Mouse (Mus musculus) embryonic facial prominence, embryonic 11.5 days (tissue): ENCODE results near the gene Chl1. TPM values are rescaled to one million over a fixed set of nuclear protein-coding genes. Genes with fewer than 3 reads are reported as not detected.

Experiments
- ATAC-seq: fragments of 200-750 bp; cut with Nextera tagmentation; replicated peaks from 2 replicates; pipeline ENCODE4 v1.8.0; 2017; ENCODE audit warnings: low read depth; ENCODE audit not compliant: insufficient number of reproducible peaks, low FRiP score, low TSS enrichment
- DNase-seq: peaks from one replicate; pipeline ENCODE4 v3.0.0-alpha.2; 2015; ENCODE audit warnings: low spot score
- H3K27ac ChIP-seq: fragments of 300-500 bp; sonication (generic); replicated peaks from 2 replicates; pipeline ENCODE4 v1.5.1; 2014; ENCODE audit warnings: mild to moderate bottlenecking, low read depth, low read length, control low read depth
- H3K27me3 ChIP-seq: fragments of 300-500 bp; sonication (generic); 2 replicates; pipeline ENCODE4 v1.6.1; 2014; ENCODE audit warnings: mild to moderate bottlenecking, low read length, moderate library complexity, mixed read lengths; ENCODE audit not compliant: control insufficient read depth, insufficient read depth
- H3K36me3 ChIP-seq: fragments of 300-500 bp; sonication (generic); replicated peaks from 2 replicates; pipeline ENCODE4 v1.6.1; 2014; ENCODE audit warnings: low read depth, mild to moderate bottlenecking, low read length, moderate library complexity, mixed read lengths; ENCODE audit not compliant: control insufficient read depth, insufficient read depth
- H3K4me1 ChIP-seq: fragments of 300-500 bp; sonication (generic); 2 replicates; pipeline ENCODE4 v1.6.1; 2014; ENCODE audit warnings: low read length, mixed read lengths; ENCODE audit not compliant: control insufficient read depth, insufficient read depth
- H3K4me2 ChIP-seq: fragments of 300-500 bp; sonication (generic); 2 replicates; pipeline ENCODE4 v1.6.1; 2014; ENCODE audit warnings: low read depth, mild to moderate bottlenecking, control low read depth, low read length, moderate library complexity
- H3K4me3 ChIP-seq: fragments of 300-500 bp; sonication (generic); 2 replicates; pipeline ENCODE4 v1.5.1; 2014; ENCODE audit warnings: low read depth, low read length, control low read depth
- H3K9ac ChIP-seq: fragments of 300-500 bp; sonication (generic); replicated peaks from 2 replicates; pipeline ENCODE4 v1.6.1; 2014; ENCODE audit warnings: mild to moderate bottlenecking, control low read depth, low read length
- H3K9me3 ChIP-seq: fragments of 300-500 bp; sonication (generic); replicated peaks from 2 replicates; pipeline ENCODE4 v1.6.1; 2016; ENCODE audit warnings: mild to moderate bottlenecking, low read length, inconsistent platforms, mixed read lengths; ENCODE audit not compliant: control insufficient read depth
- WGBS: fragments of 180-500 bp; shearing (Covaris S2); extraction: QIAGEN DNeasy Blood & Tissue Kit; methylation state at CpG from one replicate; pipeline ENCODE4 v1.1.7; 2014; 5-methylcytosine and 5-hydroxymethylcytosine counted together
- polyA plus RNA-seq: library from polyadenylated mRNA; unstranded; fragments of >200 nt; fragmentation: Nextera tagmentation; extraction: Ambion mirVana; gene quantifications from 2 replicates; pipeline ENCODE4 v1.2.1, GENCODE M21; 2014

The Chl1 gene
- polyA plus RNA-seq, 1 experiment from 2014 or later, result 2.5 TPM

DNA sequence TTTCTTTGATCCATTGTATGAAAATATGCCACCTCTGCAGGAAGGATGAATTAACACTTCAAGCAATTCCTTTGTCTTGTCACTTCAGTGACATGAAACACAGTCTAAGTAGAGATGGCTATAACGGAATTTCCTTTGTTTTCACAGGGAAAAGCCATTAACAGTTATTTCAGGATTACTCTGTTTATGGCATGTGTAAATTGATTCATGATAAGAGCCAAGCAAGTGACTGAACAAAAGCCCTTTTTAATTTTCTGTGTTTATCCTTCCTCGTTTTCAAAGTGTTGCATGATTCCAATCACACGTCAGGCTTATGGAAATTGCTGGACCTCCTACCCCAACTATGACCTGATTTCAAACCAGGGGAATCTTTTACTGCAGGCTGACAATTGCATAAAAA, 122.5 kb downstream of the Chl1 start:
- no peak overlapping the region for H3K9ac ChIP-seq
- no peaks in the 10 kb centered on the region for H3K27me3 ChIP-seq
- DNase-seq (no peak), ATAC-seq (no peak)
- H3K9me3 ChIP-seq, result no peaks in the 10 kb centered on the region
- H3K4me1 ChIP-seq, result no peaks in the 10 kb centered on the region
- no peaks in the 10 kb centered on the region for H3K36me3 ChIP-seq
- no peak overlapping the region for H3K4me2 ChIP-seq
- no peak overlapping the region for H3K4me3 ChIP-seq
- no peak overlapping the region for H3K27ac ChIP-seq
- WGBS, result 39% methylated on average over 3 of the region's 3 CpGs

DNA sequence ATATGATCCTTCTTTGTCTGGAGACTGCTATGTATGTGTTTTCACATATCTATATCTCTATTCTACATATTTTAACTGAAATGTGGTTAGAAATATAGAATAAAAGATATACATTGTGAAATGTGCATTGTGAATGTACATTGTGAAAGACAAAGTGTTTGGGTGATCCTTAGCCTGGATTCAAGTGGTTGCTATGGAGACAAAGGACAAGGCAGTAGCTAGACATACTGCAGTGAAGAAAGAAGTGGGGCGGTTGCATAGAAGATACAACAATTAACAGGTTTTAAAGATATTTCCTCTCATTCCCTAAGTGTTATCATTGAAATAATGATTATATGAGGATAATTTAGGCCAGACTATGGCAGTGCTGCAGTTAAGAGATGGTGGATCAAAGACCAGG, 146.4 kb downstream of the Chl1 start:
- Histone ChIP-seq H3K9me3 (no peaks in the 10 kb centered on the region), H3K4me2 (no peak overlapping the region), H3K36me3 (no peaks in the 10 kb centered on the region), H3K4me1 (no peaks in the 10 kb centered on the region), H3K4me3 (no peak overlapping the region), H3K9ac (no peak overlapping the region), H3K27me3 (no peaks in the 10 kb centered on the region), H3K27ac (no peak overlapping the region)
- 77% methylated on average over 1 of the region's 1 CpGs for WGBS
- no peak for ATAC-seq
- DNase-seq, result no peak

DNA sequence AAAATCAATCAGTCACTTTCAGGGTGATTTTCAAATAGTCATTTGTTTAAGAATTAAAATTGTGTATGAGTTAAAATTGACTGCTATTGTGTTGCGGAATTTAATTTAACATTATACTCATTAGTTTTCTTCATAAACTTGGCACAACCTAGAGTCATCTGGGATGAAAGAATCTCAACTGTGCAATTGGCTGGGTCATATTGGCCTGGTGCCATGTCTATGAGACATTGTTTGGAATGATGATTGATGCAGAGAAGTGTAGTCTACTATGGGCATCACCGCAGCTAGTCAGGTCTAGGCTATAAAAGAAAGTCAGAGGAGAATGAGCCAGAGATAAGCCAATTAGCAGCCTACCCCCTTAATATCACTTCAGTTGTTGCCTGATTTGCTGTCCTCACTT, 148.8 kb downstream of the Chl1 start:
- Histone ChIP-seq H3K4me2 (no peak overlapping the region), H3K36me3 (no peaks in the 10 kb centered on the region), H3K9me3 (no peaks in the 10 kb centered on the region), H3K4me1 (no peaks in the 10 kb centered on the region), H3K27me3 (no peaks in the 10 kb centered on the region), H3K4me3 (no peak overlapping the region), H3K9ac (no peak overlapping the region), H3K27ac (no peak overlapping the region)
- DNase-seq, result no peak
- no peak for ATAC-seq
- 96% methylated on average over 2 of the region's 2 CpGs for WGBS

DNA sequence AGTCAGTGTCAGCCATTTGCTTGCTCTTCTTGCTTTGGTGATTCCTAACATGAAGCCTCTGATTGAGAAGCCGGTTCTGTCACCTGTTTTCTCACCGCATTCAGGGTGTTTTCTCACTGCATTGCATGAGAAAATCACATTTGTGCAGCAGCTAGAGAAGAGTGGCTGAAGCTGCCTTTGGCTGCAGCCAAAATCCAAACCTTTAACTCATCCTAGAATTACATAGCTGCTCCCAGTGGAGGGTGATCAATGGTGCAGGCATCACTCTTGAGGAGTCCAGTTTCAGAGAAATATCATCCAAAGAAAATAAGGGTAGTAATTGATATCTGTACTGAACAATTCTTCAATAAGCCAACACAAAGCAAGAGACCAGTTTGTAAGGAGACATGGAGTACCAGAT, 154.8 kb downstream of the Chl1 start:
- DNase-seq (no peak), ATAC-seq (no peak)
- Histone ChIP-seq H3K9ac (no peak overlapping the region), H3K27me3 (no peaks in the 10 kb centered on the region), H3K9me3 (no peaks in the 10 kb centered on the region), H3K4me1 (no peaks in the 10 kb centered on the region), H3K27ac (no peak overlapping the region), H3K4me3 (no peak overlapping the region), H3K4me2 (no peak overlapping the region), H3K36me3 (no peaks in the 10 kb centered on the region)
- 87% methylated on average over 2 of the region's 2 CpGs for WGBS

DNA sequence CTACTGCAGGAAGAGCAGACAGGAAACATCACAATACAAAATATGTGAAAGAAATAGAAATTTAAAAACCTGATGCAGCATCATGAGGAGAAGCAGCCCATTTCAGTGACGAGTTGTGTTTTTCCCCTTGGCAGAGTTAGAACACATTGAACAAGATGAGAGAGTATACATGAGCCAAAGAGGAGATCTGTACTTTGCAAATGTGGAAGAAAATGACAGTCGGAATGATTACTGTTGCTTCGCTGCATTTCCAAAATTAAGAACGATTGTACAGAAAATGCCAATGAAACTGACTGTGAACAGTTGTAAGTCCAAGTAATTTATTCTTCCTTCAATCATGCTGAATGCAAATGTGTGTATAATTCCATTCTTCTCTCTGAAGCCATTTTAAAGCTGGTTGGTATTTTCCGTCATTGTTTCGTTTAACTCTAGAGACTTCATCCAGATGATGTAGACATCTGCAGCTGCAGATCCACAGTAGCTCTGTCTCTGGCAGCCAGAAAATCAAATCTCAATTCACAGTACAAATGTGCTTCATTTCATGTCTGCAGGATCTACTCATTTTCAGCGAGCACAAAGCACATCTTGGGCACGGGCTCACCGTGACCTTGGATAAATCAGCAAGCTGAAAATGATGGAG, 155.4 kb downstream of the Chl1 start:
- ATAC-seq (no peak), DNase-seq (no peak)
- Histone ChIP-seq H3K27ac (no peak overlapping the region), H3K27me3 (no peaks in the 10 kb centered on the region), H3K4me3 (no peak overlapping the region), H3K36me3 (no peaks in the 10 kb centered on the region), H3K4me1 (no peaks in the 10 kb centered on the region), H3K9ac (no peak overlapping the region), H3K4me2 (no peak overlapping the region), H3K9me3 (no peaks in the 10 kb centered on the region)
- WGBS, result 86% methylated on average over 9 of the region's 9 CpGs

DNA sequence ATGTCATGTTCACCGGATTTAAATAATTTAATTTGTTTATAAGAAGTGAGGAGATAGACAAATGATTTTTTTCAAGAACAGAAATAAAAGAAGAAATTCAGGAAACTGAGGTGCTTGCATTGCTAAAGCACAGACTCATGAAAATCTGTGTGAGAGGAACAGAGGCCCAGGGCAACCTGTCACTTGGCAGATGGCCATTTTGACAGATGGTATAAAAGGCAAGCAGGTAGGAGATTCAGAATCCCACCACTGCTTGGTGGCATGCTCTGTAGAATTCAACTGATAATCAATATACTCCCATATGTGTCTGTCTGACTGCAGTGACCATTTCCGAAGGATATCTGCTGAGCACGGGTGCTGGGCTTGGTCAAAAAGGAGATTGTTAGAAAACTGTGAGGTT, 162.7 kb downstream of the Chl1 start:
- ATAC-seq (no peak), DNase-seq (no peak)
- no peaks in the 10 kb centered on the region for H3K36me3 ChIP-seq
- no peaks in the 10 kb centered on the region for H3K9me3 ChIP-seq
- H3K4me2 ChIP-seq, result no peak overlapping the region
- H3K27ac ChIP-seq, result no peak overlapping the region
- H3K27me3 ChIP-seq, result no peaks in the 10 kb centered on the region
- H3K4me1 ChIP-seq, result no peaks in the 10 kb centered on the region
- H3K9ac ChIP-seq, result no peak overlapping the region
- no peak overlapping the region for H3K4me3 ChIP-seq
- 96% methylated on average over 3 of the region's 3 CpGs for WGBS

DNA sequence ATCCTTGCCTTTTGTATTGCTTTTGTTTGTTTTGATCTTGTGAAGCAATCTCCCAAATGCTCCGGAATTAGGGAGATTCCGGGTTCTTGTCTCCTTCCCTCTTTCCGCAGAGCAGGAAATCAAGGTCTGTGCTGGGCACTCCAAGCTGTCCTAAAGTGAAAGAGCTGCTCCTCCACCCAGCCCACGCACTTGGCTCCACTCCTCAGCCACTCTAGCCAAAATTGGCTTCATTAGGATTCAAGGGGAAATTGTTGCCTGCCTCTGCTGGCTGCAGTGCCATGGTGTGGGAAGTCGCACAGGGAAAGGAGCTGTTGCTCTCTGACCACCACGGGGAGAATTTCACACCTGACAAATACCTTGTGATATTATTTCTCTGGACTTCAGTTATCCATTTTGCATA, 163.9 kb downstream of the Chl1 start:
- Histone ChIP-seq H3K36me3 (no peaks in the 10 kb centered on the region), H3K27me3 (no peaks in the 10 kb centered on the region), H3K9me3 (no peaks in the 10 kb centered on the region), H3K4me2 (no peak overlapping the region), H3K9ac (no peak overlapping the region), H3K4me1 (no peaks in the 10 kb centered on the region), H3K4me3 (no peak overlapping the region), H3K27ac (no peak overlapping the region)
- DNase-seq, result no peak
- no peak for ATAC-seq
- WGBS, result 65% methylated on average over 6 of the region's 6 CpGs

DNA sequence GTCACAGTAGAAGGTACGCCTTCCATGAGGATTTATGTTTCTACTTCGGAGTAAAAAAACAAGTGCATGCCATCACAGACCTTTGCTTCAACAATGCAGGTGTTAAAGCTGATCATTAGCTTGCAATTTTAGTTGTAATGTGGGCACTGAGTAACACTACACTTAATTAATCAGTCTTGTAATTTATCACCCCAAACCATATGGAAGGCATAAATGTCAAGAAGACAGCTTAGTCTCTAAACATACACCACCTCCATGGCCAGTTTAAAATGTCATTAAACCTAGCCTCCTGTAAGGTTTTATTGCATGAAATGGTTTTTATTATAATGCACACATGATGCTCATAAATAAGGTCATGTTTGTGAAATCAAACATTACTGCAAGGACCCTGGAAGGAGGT, 164.8 kb downstream of the Chl1 start:
- Histone ChIP-seq H3K27ac (no peak overlapping the region), H3K4me1 (no peaks in the 10 kb centered on the region), H3K9me3 (no peaks in the 10 kb centered on the region), H3K4me2 (no peak overlapping the region), H3K36me3 (no peaks in the 10 kb centered on the region), H3K27me3 (no peaks in the 10 kb centered on the region), H3K4me3 (no peak overlapping the region), H3K9ac (no peak overlapping the region)
- WGBS, result 88% methylated on average over 2 of the region's 2 CpGs
- ATAC-seq (no peak), DNase-seq (no peak)
